Mouse (Mus musculus) neural tube, embryonic 13.5 days (tissue): Measurements from ENCODE around the gene Pld4. TPM values are rescaled to one million over a fixed set of nuclear protein-coding genes. Genes with fewer than 3 reads are reported as not detected.

Experiments
- ATAC-seq: fragments of 200-750 bp; cut with Nextera tagmentation; 2 replicates; pipeline ENCODE4 v1.8.0; 2017; ENCODE audit warnings: low read depth, mild to moderate bottlenecking, moderate TSS enrichment, moderate library complexity
- H3K27ac ChIP-seq: fragments of 300-500 bp; sonication (generic); replicated peaks from 2 replicates; pipeline ENCODE4 v1.5.1; 2015; ENCODE audit warnings: moderate library complexity, mild to moderate bottlenecking, inconsistent platforms
- H3K27me3 ChIP-seq: fragments of 300-500 bp; sonication (generic); 2 replicates; pipeline ENCODE4 v1.6.1; 2015; ENCODE audit warnings: mild to moderate bottlenecking, inconsistent platforms
- H3K36me3 ChIP-seq: fragments of 300-500 bp; sonication (generic); 2 replicates; pipeline ENCODE4 v1.6.1; 2015; ENCODE audit warnings: mild to moderate bottlenecking, inconsistent platforms
- H3K4me1 ChIP-seq: fragments of 300-500 bp; sonication (generic); replicated peaks from 2 replicates; pipeline ENCODE4 v1.6.1; 2015; ENCODE audit warnings: inconsistent platforms
- H3K4me2 ChIP-seq: fragments of 300-500 bp; sonication (generic); 2 replicates; pipeline ENCODE4 v1.6.1; 2015; ENCODE audit warnings: inconsistent platforms, mild to moderate bottlenecking, moderate library complexity
- H3K4me3 ChIP-seq: fragments of 300-500 bp; sonication (generic); 2 replicates; pipeline ENCODE4 v1.5.1; 2015; ENCODE audit warnings: mild to moderate bottlenecking, inconsistent platforms
- H3K9ac ChIP-seq: fragments of 300-500 bp; sonication (generic); 2 replicates; pipeline ENCODE4 v1.6.1; 2015; ENCODE audit warnings: moderate library complexity, mild to moderate bottlenecking, inconsistent platforms
- H3K9me3 ChIP-seq: fragments of 300-500 bp; sonication (generic); 2 replicates; pipeline ENCODE4 v1.6.1; 2016; ENCODE audit warnings: inconsistent platforms
- WGBS: fragments of 180-500 bp; shearing (Covaris S2); methylation state at CpG from one replicate; pipeline ENCODE4 v1.1.7; 2015; 5-methylcytosine and 5-hydroxymethylcytosine counted together
- polyA plus RNA-seq: library from polyadenylated mRNA; unstranded; fragments of >200 nt; fragmentation: Nextera tagmentation; extraction: Ambion mirVana; gene quantifications from 2 replicates; pipeline ENCODE4 v1.2.1, GENCODE M21; 2015

Pld4 gene
- polyA plus RNA-seq, 1 experiment from 2014 or later, result 8.6 TPM

GRCm38 (mm10) chr12:112742768-112743167 lies 17.7 kb upstream of the Pld4 start:
- ATAC-seq, result 0 out of 2 replicates have a peak, but pooled peaks have one; percentile 9

GRCm38 (mm10) chr12:112743168-112743975 lies 17.1 kb upstream of the Pld4 start:
- peaks cover 61% of the 10 kb centered on the region for H3K36me3 ChIP-seq
- H3K27me3 ChIP-seq, result no peaks in the 10 kb centered on the region
- H3K4me1 ChIP-seq, result peaks cover 21% of the 10 kb centered on the region
- ATAC-seq, result peak; percentile 63
- H3K9me3 ChIP-seq, result no peaks in the 10 kb centered on the region
- H3K27ac ChIP-seq, result peak overlapping the region; percentile 49; the same call in 1 of the 2 replicates
- H3K4me3 ChIP-seq, result no peak overlapping the region
- H3K9ac ChIP-seq, result peak overlapping the region; percentile 55; the same call in 1 of the 2 replicates
- no peak overlapping the region for H3K4me2 ChIP-seq
- 60% methylated on average over 25 of the region's 25 CpGs for WGBS

More at GRCm38 (mm10) chr12:112742768-112743167, 17.7 kb upstream of the Pld4 start:
- H3K9me3 ChIP-seq, result no peaks in the 10 kb centered on the region
- 78% methylated on average over 6 of the region's 6 CpGs for WGBS
- peak overlapping the region; percentile 49; the same call in 1 of the 2 replicates for H3K27ac ChIP-seq
- H3K4me1 ChIP-seq, result peaks cover 20% of the 10 kb centered on the region
- H3K4me2 ChIP-seq, result no peak overlapping the region
- H3K4me3 ChIP-seq, result no peak overlapping the region
- no peaks in the 10 kb centered on the region for H3K27me3 ChIP-seq
- peak overlapping the region; percentile 41; the same call in 1 of the 2 replicates for H3K9ac ChIP-seq
- peaks cover 67% of the 10 kb centered on the region for H3K36me3 ChIP-seq

GRCm38 (mm10) chr12:112744211-112744610 lies 16.2 kb upstream of the Pld4 start:
- Histone ChIP-seq H3K4me3 (no peak overlapping the region), H3K9ac (peak overlapping the region; percentile 55), H3K4me2 (no peak overlapping the region), H3K9me3 (no peaks in the 10 kb centered on the region), H3K4me1 (peaks cover 24% of the 10 kb centered on the region), H3K36me3 (peaks cover 53% of the 10 kb centered on the region), H3K27ac (no peak overlapping the region), H3K27me3 (no peaks in the 10 kb centered on the region)
- WGBS, result 88% methylated on average over 11 of the region's 11 CpGs
- ATAC-seq, result no peak

- WGBS, result 81% methylated on average over 10 of the region's 10 CpGs
- Histone ChIP-seq H3K9ac (no peak overlapping the region), H3K27ac (0 out of 2 replicates have a peak overlapping the region, but pooled peaks have one; percentile 18), H3K4me2 (no peak overlapping the region), H3K4me3 (no peak overlapping the region), H3K36me3 (peaks cover 44% of the 10 kb centered on the region), H3K9me3 (no peaks in the 10 kb centered on the region), H3K4me1 (peaks cover 25% of the 10 kb centered on the region), H3K27me3 (no peaks in the 10 kb centered on the region)
- no peak for ATAC-seq
Observed at GRCm38 (mm10) chr12:112744891-112745580, 15.4 kb upstream of the Pld4 start.

GRCm38 (mm10) chr12:112745716-112746115 lies 14.7 kb upstream of the Pld4 start:
- 0 out of 2 replicates have a peak overlapping the region, but pooled peaks have one; percentile 18 for H3K27ac ChIP-seq
- no peak for ATAC-seq
- no peak overlapping the region for H3K9ac ChIP-seq
- WGBS, result 91% methylated on average over 10 of the region's 10 CpGs
- H3K4me2 ChIP-seq, result no peak overlapping the region
- no peaks in the 10 kb centered on the region for H3K27me3 ChIP-seq
- no peaks in the 10 kb centered on the region for H3K9me3 ChIP-seq
- peaks cover 31% of the 10 kb centered on the region for H3K4me1 ChIP-seq
- H3K36me3 ChIP-seq, result peaks cover 38% of the 10 kb centered on the region
- no peak overlapping the region for H3K4me3 ChIP-seq

- no peak for ATAC-seq
- H3K4me1 ChIP-seq, result peaks cover 38% of the 10 kb centered on the region
- H3K9ac ChIP-seq, result peak overlapping the region; percentile 31; the same call in 1 of the 2 replicates
- WGBS, result 74% methylated on average over 4 of the region's 4 CpGs
- H3K36me3 ChIP-seq, result peaks cover 30% of the 10 kb centered on the region
- H3K9me3 ChIP-seq, result no peaks in the 10 kb centered on the region
- no peaks in the 10 kb centered on the region for H3K27me3 ChIP-seq
- H3K4me2 ChIP-seq, result no peak overlapping the region
- H3K27ac ChIP-seq, result 0 out of 2 replicates have a peak overlapping the region, but pooled peaks have one; percentile 94
- H3K4me3 ChIP-seq, result no peak overlapping the region
Observed at GRCm38 (mm10) chr12:112746461-112746807, 14.0 kb upstream of the Pld4 start.

- Histone ChIP-seq H3K36me3 (peaks cover 29% of the 10 kb centered on the region), H3K9ac (peak overlapping the region; percentile 56), H3K27me3 (no peaks in the 10 kb centered on the region), H3K27ac (peak overlapping the region; percentile 94), H3K4me1 (peaks cover 38% of the 10 kb centered on the region), H3K9me3 (no peaks in the 10 kb centered on the region), H3K4me2 (peak overlapping the region; percentile 26), H3K4me3 (no peak overlapping the region)
- 18% methylated on average over 10 of the region's 10 CpGs for WGBS
- ATAC-seq, result peak; percentile 49
Observed at GRCm38 (mm10) chr12:112746808-112747605, 13.4 kb upstream of the Pld4 start.

GRCm38 (mm10) chr12:112747606-112747970 lies 12.9 kb upstream of the Pld4 start:
- H3K36me3 ChIP-seq, result peaks cover 26% of the 10 kb centered on the region
- H3K27ac ChIP-seq, result peak overlapping the region; percentile 94
- no peaks in the 10 kb centered on the region for H3K9me3 ChIP-seq
- H3K4me2 ChIP-seq, result peak overlapping the region; percentile 26; the same call in 1 of the 2 replicates
- no peak overlapping the region for H3K4me3 ChIP-seq
- 69% methylated on average over 8 of the region's 8 CpGs for WGBS
- no peaks in the 10 kb centered on the region for H3K27me3 ChIP-seq
- peak overlapping the region; percentile 56 for H3K9ac ChIP-seq
- peak; percentile 2; the same call in 1 of the 2 replicates for ATAC-seq
- peaks cover 38% of the 10 kb centered on the region for H3K4me1 ChIP-seq

GRCm38 (mm10) chr12:112750976-112751375 lies 9.5 kb upstream of the Pld4 start:
- no peak for ATAC-seq
- Histone ChIP-seq H3K36me3 (no peaks in the 10 kb centered on the region), H3K27me3 (no peaks in the 10 kb centered on the region), H3K9ac (no peak overlapping the region), H3K4me3 (no peak overlapping the region), H3K4me2 (no peak overlapping the region), H3K9me3 (no peaks in the 10 kb centered on the region), H3K27ac (peak overlapping the region; percentile 59; the same call in 1 of the 2 replicates), H3K4me1 (peaks cover 33% of the 10 kb centered on the region)
- WGBS, result 87% methylated on average over 12 of the region's 12 CpGs

GRCm38 (mm10) chr12:112752399-112752798 lies 8.1 kb upstream of the Pld4 start:
- Histone ChIP-seq H3K27me3 (no peaks in the 10 kb centered on the region), H3K4me3 (no peak overlapping the region), H3K4me1 (peaks cover 22% of the 10 kb centered on the region), H3K36me3 (no peaks in the 10 kb centered on the region), H3K9ac (no peak overlapping the region), H3K27ac (no peak overlapping the region), H3K9me3 (no peaks in the 10 kb centered on the region), H3K4me2 (no peak overlapping the region)
- ATAC-seq, result no peak
- 63% methylated on average over 2 of the region's 2 CpGs for WGBS

GRCm38 (mm10) chr12:112755900-112756299 lies 4.6 kb upstream of the Pld4 start:
- no peaks in the 10 kb centered on the region for H3K9me3 ChIP-seq
- no peak overlapping the region for H3K4me3 ChIP-seq
- no peaks in the 10 kb centered on the region for H3K27me3 ChIP-seq
- ATAC-seq, result no peak
- 78% methylated on average over 4 of the region's 4 CpGs for WGBS
- H3K9ac ChIP-seq, result no peak overlapping the region
- H3K4me1 ChIP-seq, result peaks cover 5% of the 10 kb centered on the region; the same call in 1 of the 2 replicates
- H3K27ac ChIP-seq, result no peak overlapping the region
- no peaks in the 10 kb centered on the region for H3K36me3 ChIP-seq
- H3K4me2 ChIP-seq, result no peak overlapping the region
